Mouse (Mus musculus) midbrain, embryonic 13.5 days (tissue): ENCODE measurements at regions not wholly inside any gene's neighbourhood (a gene's known extent, or its start where the extent isn't known, plus 50 kb on each side); places are given as distances from the start of the nearest gene placed in this dataset.
A peak's percentile ranks its signal among the peaks of the same experiment; 100 is the strongest.

ENCODE experiments used
- ATAC-seq: fragments of 200-750 bp; cut with Nextera tagmentation; 2 replicates; pipeline ENCODE4 v1.8.0; 2017; ENCODE audit warnings: mild to moderate bottlenecking, moderate TSS enrichment, moderate library complexity
- H3K27ac ChIP-seq: fragments of 300-500 bp; sonication (generic); 2 replicates; pipeline ENCODE4 v1.5.1; 2015; ENCODE audit warnings: inconsistent platforms, mild to moderate bottlenecking, moderate library complexity
- H3K27me3 ChIP-seq: fragments of 300-500 bp; sonication (generic); 2 replicates; pipeline ENCODE4 v1.6.1; 2015; ENCODE audit warnings: mild to moderate bottlenecking, inconsistent platforms
- H3K36me3 ChIP-seq: fragments of 300-500 bp; sonication (generic); 2 replicates; pipeline ENCODE4 v1.6.1; 2015; ENCODE audit warnings: mild to moderate bottlenecking, inconsistent platforms
- H3K4me1 ChIP-seq: fragments of 300-500 bp; sonication (generic); replicated peaks from 2 replicates; pipeline ENCODE4 v1.6.1; 2015; ENCODE audit warnings: inconsistent platforms
- H3K4me2 ChIP-seq: fragments of 300-500 bp; sonication (generic); replicated peaks from 2 replicates; pipeline ENCODE4 v1.6.1; 2015; ENCODE audit warnings: moderate library complexity, mild to moderate bottlenecking, inconsistent platforms
- H3K4me3 ChIP-seq: fragments of 300-500 bp; sonication (generic); replicated peaks from 2 replicates; pipeline ENCODE4 v1.5.1; 2015; ENCODE audit warnings: mild to moderate bottlenecking, inconsistent platforms
- H3K9ac ChIP-seq: fragments of 300-500 bp; sonication (generic); replicated peaks from 2 replicates; pipeline ENCODE4 v1.6.1; 2015; ENCODE audit warnings: mild to moderate bottlenecking, inconsistent platforms
- H3K9me3 ChIP-seq: fragments of 300-500 bp; sonication (generic); 2 replicates; pipeline ENCODE4 v1.6.1; 2016; ENCODE audit warnings: mild to moderate bottlenecking, inconsistent platforms
- WGBS: fragments of 180-500 bp; shearing (Covaris S2); methylation state at CpG from one replicate; pipeline ENCODE4 v1.1.7; 2015; 5-methylcytosine and 5-hydroxymethylcytosine counted together

DNA sequence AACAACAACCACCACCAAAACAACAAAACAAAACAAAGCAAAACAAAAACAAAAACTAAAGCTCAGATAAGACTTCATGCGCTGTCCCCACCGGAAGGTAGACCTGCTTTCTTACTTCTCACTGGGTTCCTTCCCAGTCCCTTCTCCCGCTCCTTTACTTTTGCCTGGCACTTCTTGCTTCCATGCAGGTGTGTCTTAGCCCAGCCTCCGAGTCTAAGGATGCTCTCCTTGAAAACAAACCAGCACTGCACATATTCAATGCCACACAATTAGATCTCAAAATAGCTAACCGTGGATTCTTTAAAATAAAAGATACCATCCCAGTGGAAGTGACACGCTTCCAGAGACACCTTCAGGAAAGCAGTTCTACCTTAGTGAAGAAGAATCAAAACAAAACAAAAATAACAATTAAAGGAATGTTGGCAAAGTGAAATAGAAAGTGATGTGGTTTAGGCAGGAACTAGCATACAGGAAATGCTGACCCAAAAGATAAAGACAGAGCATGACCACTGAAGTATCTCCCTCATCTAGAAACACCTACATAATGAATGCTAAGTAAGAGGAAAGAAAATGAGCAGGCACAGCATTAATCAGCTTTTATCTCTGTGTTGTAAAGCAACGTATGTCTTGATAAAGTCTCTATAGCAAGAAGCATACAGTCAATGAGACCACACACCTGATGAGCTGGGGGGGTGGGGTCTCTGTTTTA is 358.5 kb upstream of the Id2 start:
- Histone ChIP-seq H3K4me2 (no peak overlapping the region), H3K9ac (no peak overlapping the region), H3K4me3 (no peak overlapping the region), H3K9me3 (no peaks in the 10 kb centered on the region), H3K27me3 (no peaks in the 10 kb centered on the region), H3K4me1 (peaks cover 8% of the 10 kb centered on the region), H3K27ac (no peak overlapping the region), H3K36me3 (no peaks in the 10 kb centered on the region)
- no peak for ATAC-seq
- 90% methylated on average over 7 of the region's 7 CpGs for WGBS

DNA sequence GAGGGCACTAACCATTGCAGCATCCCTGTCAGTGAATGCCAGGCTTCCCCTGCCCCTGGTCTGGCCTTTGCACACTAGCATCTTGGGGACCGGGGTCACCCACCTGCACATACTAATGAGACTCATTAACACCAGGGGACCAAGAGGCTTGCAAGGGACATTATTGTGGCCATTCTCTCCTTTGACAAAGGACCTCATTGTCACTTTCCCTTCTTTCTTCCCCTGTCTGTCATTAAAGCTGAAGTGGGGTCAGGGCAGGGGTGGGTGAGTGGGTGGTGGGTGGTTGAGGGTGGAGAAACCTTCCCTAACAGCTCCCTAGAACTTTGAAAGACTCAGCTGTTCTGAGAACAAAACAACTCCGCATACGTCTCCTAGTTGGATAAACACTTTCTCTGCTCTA is 356.4 kb upstream of the Id2 start:
- 23% methylated on average over 3 of the region's 3 CpGs for WGBS
- Histone ChIP-seq H3K9ac (no peak overlapping the region), H3K27me3 (no peaks in the 10 kb centered on the region), H3K4me2 (no peak overlapping the region), H3K4me1 (peaks cover 8% of the 10 kb centered on the region), H3K27ac (no peak overlapping the region), H3K4me3 (no peak overlapping the region), H3K36me3 (no peaks in the 10 kb centered on the region), H3K9me3 (no peaks in the 10 kb centered on the region)
- ATAC-seq = no peak

DNA sequence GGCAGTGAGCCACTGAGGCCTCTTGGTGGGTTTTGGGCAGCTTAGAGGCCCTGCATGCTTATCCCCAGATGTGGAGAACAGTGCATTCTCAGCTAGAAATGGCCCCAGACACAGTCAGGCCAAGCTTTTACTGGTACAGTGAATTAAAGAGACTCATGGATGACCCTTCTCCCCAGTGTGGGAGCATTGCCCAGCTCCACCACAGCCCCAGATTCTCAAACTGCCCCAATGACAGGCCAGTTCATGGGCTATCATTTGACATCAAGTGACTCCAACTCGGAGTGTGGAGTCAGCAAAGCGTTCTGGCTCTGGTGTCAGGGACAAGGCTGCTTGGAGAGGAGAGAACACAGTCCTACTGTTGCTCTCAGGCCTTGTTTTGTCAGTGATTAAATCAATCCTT is 354.2 kb upstream of the Id2 start:
- Histone ChIP-seq H3K27ac (no peak overlapping the region), H3K4me1 (peaks cover 8% of the 10 kb centered on the region), H3K27me3 (no peaks in the 10 kb centered on the region), H3K4me3 (no peak overlapping the region), H3K4me2 (no peak overlapping the region), H3K9me3 (no peaks in the 10 kb centered on the region), H3K9ac (no peak overlapping the region), H3K36me3 (no peaks in the 10 kb centered on the region)
- 83% methylated on average over 2 of the region's 2 CpGs for WGBS
- no peak for ATAC-seq

DNA sequence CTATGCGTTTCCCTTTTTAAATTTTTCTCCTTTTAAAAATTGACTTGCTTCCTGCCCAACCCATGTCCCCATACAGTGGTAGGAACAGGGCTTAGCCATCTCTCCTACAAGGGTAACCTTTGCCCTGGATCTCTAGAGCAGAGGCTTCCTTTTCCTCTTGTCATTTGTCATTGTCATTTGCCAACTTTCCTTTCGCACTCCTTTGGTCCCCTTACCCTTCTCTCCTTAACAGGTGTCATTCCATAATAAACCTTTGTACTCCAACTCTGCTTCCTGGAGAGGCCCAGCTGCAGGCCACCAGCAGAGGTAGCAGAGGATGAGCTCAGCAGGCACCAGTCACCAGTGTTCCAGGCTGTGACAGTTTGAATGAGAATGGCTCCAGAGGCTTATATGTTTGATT is 347.4 kb upstream of the Id2 start:
- Histone ChIP-seq H3K4me3 (no peak overlapping the region), H3K27me3 (no peaks in the 10 kb centered on the region), H3K9ac (no peak overlapping the region), H3K4me2 (no peak overlapping the region), H3K36me3 (no peaks in the 10 kb centered on the region), H3K27ac (no peak overlapping the region), H3K4me1 (no peaks in the 10 kb centered on the region), H3K9me3 (no peaks in the 10 kb centered on the region)
- 87% methylated on average over 2 of the region's 2 CpGs for WGBS
- no peak for ATAC-seq

DNA sequence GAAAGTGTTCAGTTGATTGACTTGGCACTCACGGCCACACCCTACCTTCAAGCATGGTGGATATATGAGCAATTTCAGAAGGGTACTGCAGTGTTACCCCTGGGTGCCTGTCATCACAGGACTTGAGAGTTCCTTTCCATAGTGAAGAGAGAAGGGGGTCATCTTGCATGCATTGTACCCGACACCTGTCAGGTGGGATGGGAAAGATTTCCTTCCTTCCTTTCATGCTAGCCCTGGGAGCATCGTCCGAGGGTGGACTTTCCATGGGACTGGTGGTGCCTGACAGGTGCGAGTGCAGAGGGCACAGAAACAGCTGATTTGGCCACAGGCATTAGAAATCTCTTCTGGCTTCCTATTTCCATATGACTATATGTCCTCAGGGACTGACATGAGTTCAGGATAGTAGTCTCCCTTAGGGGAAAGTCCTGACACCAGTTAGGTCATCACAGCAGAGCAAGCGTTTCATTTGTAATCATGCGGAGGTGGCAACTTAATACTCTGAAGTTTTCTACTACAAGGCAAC is 342.1 kb upstream of the Id2 start:
- Histone ChIP-seq H3K4me1 (no peaks in the 10 kb centered on the region), H3K9me3 (no peaks in the 10 kb centered on the region), H3K27me3 (no peaks in the 10 kb centered on the region), H3K4me3 (no peak overlapping the region), H3K27ac (no peak overlapping the region), H3K4me2 (no peak overlapping the region), H3K9ac (no peak overlapping the region), H3K36me3 (no peaks in the 10 kb centered on the region)
- no peak for ATAC-seq
- WGBS = 93% methylated on average over 7 of the region's 7 CpGs

GRCm38 (mm10) chr12:25438217-25439028 is 341.5 kb upstream of the Id2 start:
- 0 out of 2 replicates have a peak, but pooled peaks have one; percentile 40 for ATAC-seq
- H3K4me3 ChIP-seq = no peak overlapping the region
- WGBS = 60% methylated on average over 8 of the region's 8 CpGs

DNA sequence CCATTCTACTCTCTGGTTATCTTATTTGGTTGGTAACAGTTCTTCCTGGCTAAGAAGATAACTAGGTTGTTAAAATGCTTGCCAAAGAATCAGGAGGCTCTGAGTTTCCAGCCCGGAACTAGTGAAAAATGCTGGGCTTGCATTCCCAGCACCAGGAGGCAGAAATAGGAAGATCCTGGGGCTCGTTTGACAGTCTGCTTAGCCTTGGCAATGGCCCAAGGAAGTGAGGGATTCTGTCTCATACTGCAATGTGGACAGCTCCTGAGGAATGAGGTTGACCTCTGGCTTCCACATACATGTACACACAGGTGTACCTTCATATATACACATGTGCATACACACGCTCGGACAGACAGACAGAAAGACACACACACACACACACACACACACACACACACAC is 340.6 kb upstream of the Id2 start:
- H3K9ac ChIP-seq = no peak overlapping the region
- H3K4me3 ChIP-seq = no peak overlapping the region
- no peaks in the 10 kb centered on the region for H3K4me1 ChIP-seq
- no peaks in the 10 kb centered on the region for H3K9me3 ChIP-seq
- no peak overlapping the region for H3K4me2 ChIP-seq
- no peak for ATAC-seq
- no peak overlapping the region for H3K27ac ChIP-seq
- no peaks in the 10 kb centered on the region for H3K36me3 ChIP-seq
- 76% methylated on average over 4 of the region's 4 CpGs for WGBS
- no peaks in the 10 kb centered on the region for H3K27me3 ChIP-seq

More at GRCm38 (mm10) chr12:25438217-25439028, 341.5 kb upstream of the Id2 start:
- no peak overlapping the region for H3K27ac ChIP-seq
- no peak overlapping the region for H3K4me2 ChIP-seq
- no peaks in the 10 kb centered on the region for H3K36me3 ChIP-seq
- H3K4me1 ChIP-seq = no peaks in the 10 kb centered on the region
- no peak overlapping the region for H3K9ac ChIP-seq
- H3K27me3 ChIP-seq = no peaks in the 10 kb centered on the region
- H3K9me3 ChIP-seq = no peaks in the 10 kb centered on the region

- Histone ChIP-seq H3K27ac (no peak overlapping the region), H3K4me1 (no peaks in the 10 kb centered on the region), H3K4me2 (no peak overlapping the region), H3K9me3 (no peaks in the 10 kb centered on the region), H3K36me3 (no peaks in the 10 kb centered on the region), H3K27me3 (no peaks in the 10 kb centered on the region), H3K4me3 (no peak overlapping the region), H3K9ac (no peak overlapping the region)
- no peak for ATAC-seq
- WGBS = 93% methylated on average over 6 of the region's 6 CpGs
These were observed 339.4 kb upstream of the Id2 start for GRCm38 (mm10) chr12:25436220-25436911.

DNA sequence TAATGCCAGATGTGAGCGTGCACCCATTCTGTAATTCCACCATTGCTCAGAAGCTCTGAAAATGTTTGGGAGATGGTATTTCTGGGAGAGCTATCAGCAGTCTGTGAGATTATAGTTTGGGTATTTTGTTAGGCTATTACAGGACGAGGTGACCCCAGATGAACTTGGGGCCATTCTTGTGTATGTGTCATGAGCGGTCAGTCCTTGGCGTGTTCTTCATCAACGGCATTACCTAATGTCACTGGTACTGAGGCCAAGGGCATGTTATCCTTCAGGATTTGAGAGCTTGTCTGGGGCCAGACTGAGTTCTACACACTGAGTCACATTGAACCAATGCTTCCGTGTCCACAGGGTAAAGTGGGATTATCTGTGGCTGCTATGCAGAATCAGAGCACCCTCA is 335.9 kb upstream of the Id2 start:
- Histone ChIP-seq H3K4me2 (no peak overlapping the region), H3K9me3 (no peaks in the 10 kb centered on the region), H3K4me1 (no peaks in the 10 kb centered on the region), H3K36me3 (no peaks in the 10 kb centered on the region), H3K9ac (no peak overlapping the region), H3K27ac (no peak overlapping the region), H3K4me3 (no peak overlapping the region), H3K27me3 (no peaks in the 10 kb centered on the region)
- ATAC-seq = no peak
- WGBS = 94% methylated on average over 6 of the region's 6 CpGs

DNA sequence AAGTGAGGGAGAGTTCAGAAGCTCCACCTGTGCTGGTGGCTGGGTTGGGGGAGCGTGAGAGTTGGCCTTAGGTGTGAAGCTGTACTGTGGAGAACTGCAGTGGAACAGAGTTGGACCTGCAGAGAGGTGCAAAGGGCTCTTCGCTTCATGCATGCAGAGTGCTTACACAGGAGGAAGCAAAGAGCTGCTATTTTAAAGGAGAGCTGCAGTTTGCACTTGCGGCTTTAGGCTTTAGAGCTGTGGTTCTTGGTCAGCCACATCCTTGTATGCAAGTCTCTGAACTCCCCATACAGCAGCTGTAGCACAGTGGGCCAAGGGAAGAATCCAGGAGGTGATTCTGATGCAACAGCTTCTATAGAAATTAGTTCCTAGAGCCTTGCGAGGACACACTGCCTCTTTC is 334.0 kb upstream of the Id2 start:
- no peak for ATAC-seq
- H3K36me3 ChIP-seq = no peaks in the 10 kb centered on the region
- H3K4me3 ChIP-seq = no peak overlapping the region
- H3K4me1 ChIP-seq = no peaks in the 10 kb centered on the region
- no peak overlapping the region for H3K27ac ChIP-seq
- no peak overlapping the region for H3K9ac ChIP-seq
- H3K27me3 ChIP-seq = no peaks in the 10 kb centered on the region
- H3K4me2 ChIP-seq = no peak overlapping the region
- H3K9me3 ChIP-seq = no peaks in the 10 kb centered on the region
- WGBS = 95% methylated on average over 4 of the region's 4 CpGs

DNA sequence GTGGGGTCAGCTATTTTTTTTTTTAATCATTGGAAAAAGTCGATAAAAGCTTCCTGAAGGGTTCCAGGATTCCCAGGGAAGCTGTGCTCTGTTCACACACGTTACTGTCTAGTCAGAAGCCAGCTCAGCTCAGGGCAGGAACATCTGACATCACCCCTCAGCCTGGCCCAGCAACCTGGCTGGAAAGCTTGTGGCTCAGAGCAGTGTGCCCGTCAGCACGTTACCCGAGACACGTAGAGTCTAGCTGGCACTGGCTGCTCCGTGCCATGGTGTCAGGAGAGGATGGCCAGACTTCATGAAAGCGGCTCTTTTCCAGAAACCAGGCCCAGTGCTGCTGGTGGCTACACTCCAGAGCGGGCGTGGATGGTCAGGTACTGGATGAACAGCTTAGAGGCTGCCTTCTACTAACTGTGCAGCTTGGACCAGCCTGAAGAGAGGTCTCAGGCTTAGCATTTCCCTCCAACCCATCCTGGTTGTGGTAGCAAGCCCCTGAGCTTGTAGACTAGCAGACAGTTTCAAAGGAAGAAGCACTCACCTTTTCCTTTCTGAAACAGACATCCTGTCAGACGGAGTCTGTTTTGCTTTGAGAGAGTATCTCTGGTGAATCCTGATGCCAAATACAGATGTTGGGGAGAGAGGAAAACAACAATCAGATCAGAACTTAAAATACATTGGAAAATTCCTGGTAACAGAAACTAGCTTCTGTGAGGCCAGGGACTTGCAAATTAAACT is 331.1 kb upstream of the Id2 start:
- Histone ChIP-seq H3K4me3 (no peak overlapping the region), H3K36me3 (no peaks in the 10 kb centered on the region), H3K9me3 (no peaks in the 10 kb centered on the region), H3K4me2 (no peak overlapping the region), H3K27me3 (no peaks in the 10 kb centered on the region), H3K4me1 (no peaks in the 10 kb centered on the region), H3K9ac (no peak overlapping the region), H3K27ac (no peak overlapping the region)
- WGBS = 84% methylated on average over 11 of the region's 11 CpGs
- no peak for ATAC-seq
